15 mouse cellular contexts compared by ENCODE assay signal in the genomic region with DNA sequence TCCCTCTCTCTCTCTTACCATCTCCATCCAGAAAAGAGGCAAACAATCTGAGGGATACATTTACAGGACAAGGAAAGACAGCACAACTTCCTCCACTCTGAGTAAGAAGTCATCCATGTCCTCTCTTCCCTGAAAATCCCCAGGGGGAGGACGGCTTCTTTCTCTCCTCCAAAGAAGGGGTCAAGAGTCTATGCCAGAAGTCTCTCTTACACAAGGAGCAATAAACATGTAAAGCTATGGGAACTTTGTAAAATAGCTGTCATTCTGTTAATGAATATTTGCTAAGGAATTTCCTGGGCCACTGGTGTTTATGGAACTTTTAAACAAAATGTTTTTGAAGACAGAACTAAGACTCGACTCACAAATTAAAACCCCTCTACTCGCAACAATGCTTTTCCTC.
A peak's percentile ranks its signal among the peaks of the same experiment; 100 is the strongest.
DNase-seq lines count a peak whose midpoint lies in the region; ATAC-seq lines count a peak whose summit lies in the region.
"Had no signal": no experiment of that assay in that cellular context is flagged by ENCODE, and none has a peak within 500 bp of the region (broad histone marks: within the 10 kb centered on the region; RNA-seq: fewer than 3 reads in every experiment).

No protein-coding gene starts in this region.

- peak; percentile 61 for ATAC-seq in intestine, embryonic 15.5 days
- ATAC-seq in stomach, embryonic 16.5 days (ENCODE audit: insufficient read depth, low FRiP score) = peak; percentile 37; the same call in 1 of the 2 replicates
- ATAC-seq: forebrain, embryonic 16.5 days; hindbrain, embryonic 16.5 days had no signal

- no peak overlapping the region for H3K4me2 ChIP-seq in intestine, embryonic 15.5 days (replicated peaks)
- H3K4me2 ChIP-seq in stomach, embryonic 16.5 days (ENCODE audit: low read depth, low read length) = no peak overlapping the region
- H3K4me2 ChIP-seq: heart, embryonic 13.5 days; limb, embryonic 15.5 days; neural tube, embryonic 13.5 days had no signal

- H3K36me3 ChIP-seq in intestine, embryonic 15.5 days = no peaks in the 10 kb centered on the region
- no peaks in the 10 kb centered on the region for H3K36me3 ChIP-seq in limb, embryonic 10.5 days
- H3K36me3 ChIP-seq in stomach, embryonic 16.5 days (ENCODE audit: control insufficient read depth, insufficient read depth, low read length) = no peaks in the 10 kb centered on the region
- H3K36me3 ChIP-seq: G1E; heart, embryonic 13.5 days; limb, embryonic 15.5 days; neural tube, embryonic 13.5 days had no signal

- no peaks in the 10 kb centered on the region for H3K9me3 ChIP-seq in intestine, embryonic 15.5 days
- H3K9me3 ChIP-seq in limb, embryonic 10.5 days (replicated peaks) = no peaks in the 10 kb centered on the region
- no peaks in the 10 kb centered on the region for H3K9me3 ChIP-seq in stomach, embryonic 16.5 days (replicated peaks; ENCODE audit: control insufficient read depth, low read length)
- H3K9me3 ChIP-seq: heart, embryonic 13.5 days; limb, embryonic 15.5 days; neural tube, embryonic 13.5 days had no signal

- no peaks in the 10 kb centered on the region for H3K4me1 ChIP-seq in intestine, embryonic 15.5 days (replicated peaks)
- peaks cover 45% of the 10 kb centered on the region for H3K4me1 ChIP-seq in limb, embryonic 10.5 days
- peaks cover 12% of the 10 kb centered on the region; the same call in 1 of the 2 replicates for H3K4me1 ChIP-seq in stomach, embryonic 16.5 days (ENCODE audit: control insufficient read depth, insufficient read depth, low read length)
- H3K4me1 ChIP-seq: neural tube, embryonic 13.5 days had no signal

- H3K9ac ChIP-seq in intestine, embryonic 15.5 days = no peak overlapping the region
- H3K9ac ChIP-seq in stomach, embryonic 16.5 days (ENCODE audit: low read length) = no peak overlapping the region
- H3K9ac ChIP-seq: heart, embryonic 13.5 days; limb, embryonic 15.5 days; neural tube, embryonic 13.5 days had no signal

- 34% methylated on average over 3 of the region's 3 CpGs for WGBS in intestine, embryonic 15.5 days
- 60% methylated on average over 3 of the region's 3 CpGs for WGBS in limb, embryonic 10.5 days
- 36% methylated on average over 3 of the region's 3 CpGs for WGBS in stomach, embryonic 16.5 days

- peak; percentile 54 for DNase-seq in kidney, adult 9 months
- DNase-seq in kidney, adult 11 months = no peak
- DNase-seq in limb, embryonic 10.5 days (ENCODE audit: low spot score) = no peak
- no peak for DNase-seq in layer of hippocampus, postnatal 25 days (ENCODE audit: extremely low spot score in 1 of 2, low spot score in 1 of 2)
- DNase-seq in cerebellum, adult 18-20 months = no peak
- DNase-seq: gastrocnemius, postnatal 14 days had no signal

- no peak overlapping the region for H3K4me3 ChIP-seq in intestine, embryonic 15.5 days (replicated peaks)
- H3K4me3 ChIP-seq in limb, embryonic 10.5 days = no peak overlapping the region
- no peak overlapping the region for H3K4me3 ChIP-seq in stomach, embryonic 16.5 days (replicated peaks; ENCODE audit: low read length)
- H3K4me3 ChIP-seq: heart, embryonic 13.5 days; layer of hippocampus, adult 2 months; limb, embryonic 15.5 days; neural tube, embryonic 13.5 days had no signal

- no peaks in the 10 kb centered on the region for H3K27me3 ChIP-seq in intestine, embryonic 15.5 days (replicated peaks)
- no peaks in the 10 kb centered on the region for H3K27me3 ChIP-seq in limb, embryonic 10.5 days (ENCODE audit: low read depth, poor library complexity, severe bottlenecking)
- no peaks in the 10 kb centered on the region for H3K27me3 ChIP-seq in stomach, embryonic 16.5 days (ENCODE audit: control insufficient read depth, insufficient read depth, low read length)
- H3K27me3 ChIP-seq: heart, embryonic 13.5 days; limb, embryonic 15.5 days; neural tube, embryonic 13.5 days had no signal

- H3K27ac ChIP-seq in intestine, embryonic 15.5 days = peak overlapping the region; percentile 8; the same call in 1 of the 2 replicates
- 0 out of 2 replicates have a peak overlapping the region, but pooled peaks have one; percentile 53 for H3K27ac ChIP-seq in limb, embryonic 10.5 days
- H3K27ac ChIP-seq in stomach, embryonic 16.5 days (ENCODE audit: low read length) = peak overlapping the region; percentile 81; the same call in 1 of the 2 replicates
- H3K27ac ChIP-seq: heart, embryonic 13.5 days; layer of hippocampus, adult 2 months; limb, embryonic 15.5 days; neural tube, embryonic 13.5 days had no signal

Comparison
In these comparisons a context has a peak if more than half of its experiments do, and no peak if none do; other contexts are left out.
1. H3K27ac ChIP-seq: peak in every context shown above with its lines; median percentile 81 in stomach, embryonic 16.5 days; 53 in limb, embryonic 10.5 days; 8 in intestine, embryonic 15.5 days.